Mouse (Mus musculus) ES-Bruce4 (cell line): ENCODE data around the gene Mast1. TPM values are rescaled to one million over a fixed set of nuclear protein-coding genes. Genes with fewer than 3 reads are reported as not detected.

ENCODE experiments used
- H3K27ac ChIP-seq: 2 replicates; pipeline ENCODE4 v1.5.1; 2012; ENCODE audit warnings: low read length, inconsistent platforms; ENCODE audit not compliant: insufficient read depth
- H3K27me3 ChIP-seq: 2 replicates; pipeline ENCODE4 v1.6.1; 2012; ENCODE audit warnings: mild to moderate bottlenecking, low read length, inconsistent platforms; ENCODE audit not compliant: control insufficient read depth, poor library complexity, insufficient read depth, severe bottlenecking
- H3K36me3 ChIP-seq: 2 replicates; pipeline ENCODE4 v1.6.1; 2012; ENCODE audit warnings: inconsistent platforms, mild to moderate bottlenecking, low read length, moderate library complexity; ENCODE audit not compliant: control insufficient read depth, poor library complexity, insufficient read depth, severe bottlenecking
- H3K4me1 ChIP-seq: one replicate; pipeline ENCODE4 v1.8.1; 2011; ENCODE audit warnings: low read length; ENCODE audit not compliant: control insufficient read depth, insufficient read depth
- H3K4me3 ChIP-seq: 2 replicates; pipeline ENCODE4 v1.5.1; 2011; ENCODE audit warnings: low read depth, mild to moderate bottlenecking, low read length
- H3K9ac ChIP-seq: 2 replicates; pipeline ENCODE4 v1.6.1; 2012; ENCODE audit warnings: low read depth, mild to moderate bottlenecking, inconsistent platforms; ENCODE audit not compliant: poor library complexity, severe bottlenecking
- H3K9me3 ChIP-seq: replicated peaks from 2 replicates; pipeline ENCODE4 v1.6.1; 2012; ENCODE audit warnings: mild to moderate bottlenecking, low read length, inconsistent platforms; ENCODE audit not compliant: control insufficient read depth, poor library complexity, insufficient read depth, severe bottlenecking
- CTCF ChIP-seq: IDR thresholded peaks from one replicate; pipeline ENCODE4 v1.8.1; 2011; ENCODE audit warnings: low read depth, low read length
- EP300 ChIP-seq: IDR thresholded peaks from 2 replicates; pipeline ENCODE4 v1.6.1; 2011; ENCODE audit warnings: low read depth, low read length; ENCODE audit not compliant: insufficient read depth
- POLR2A ChIP-seq: IDR thresholded peaks from one replicate; pipeline ENCODE4 v1.8.1; 2011; ENCODE audit warnings: low read length; ENCODE audit not compliant: insufficient read depth
- polyA plus RNA-seq: library from polyadenylated mRNA; stranded (reverse); fragments of >200 nt; gene quantifications from 2 replicates; pipeline ENCODE4 v1.2.4, GENCODE M21; 2011; ENCODE audit warnings: low read depth; ENCODE audit not compliant: missing spikeins, insufficient read depth, insufficient read length

Mast1 gene
- polyA plus RNA-seq, 1 experiment: 1.5 TPM

GRCm38 (mm10) chr8:84968650-84969049 is 31.5 kb upstream of the Mast1 start:
- Histone ChIP-seq H3K4me1 (peaks cover 4% of the 10 kb centered on the region), H3K4me3 (peak overlapping the region; percentile 72), H3K9me3 (no peaks in the 10 kb centered on the region), H3K27me3 (no peaks in the 10 kb centered on the region), H3K9ac (peak overlapping the region; percentile 82), H3K36me3 (peaks cover 20% of the 10 kb centered on the region), H3K27ac (peak overlapping the region; percentile 64)
- no peak for TF ChIP-seq EP300

DNA sequence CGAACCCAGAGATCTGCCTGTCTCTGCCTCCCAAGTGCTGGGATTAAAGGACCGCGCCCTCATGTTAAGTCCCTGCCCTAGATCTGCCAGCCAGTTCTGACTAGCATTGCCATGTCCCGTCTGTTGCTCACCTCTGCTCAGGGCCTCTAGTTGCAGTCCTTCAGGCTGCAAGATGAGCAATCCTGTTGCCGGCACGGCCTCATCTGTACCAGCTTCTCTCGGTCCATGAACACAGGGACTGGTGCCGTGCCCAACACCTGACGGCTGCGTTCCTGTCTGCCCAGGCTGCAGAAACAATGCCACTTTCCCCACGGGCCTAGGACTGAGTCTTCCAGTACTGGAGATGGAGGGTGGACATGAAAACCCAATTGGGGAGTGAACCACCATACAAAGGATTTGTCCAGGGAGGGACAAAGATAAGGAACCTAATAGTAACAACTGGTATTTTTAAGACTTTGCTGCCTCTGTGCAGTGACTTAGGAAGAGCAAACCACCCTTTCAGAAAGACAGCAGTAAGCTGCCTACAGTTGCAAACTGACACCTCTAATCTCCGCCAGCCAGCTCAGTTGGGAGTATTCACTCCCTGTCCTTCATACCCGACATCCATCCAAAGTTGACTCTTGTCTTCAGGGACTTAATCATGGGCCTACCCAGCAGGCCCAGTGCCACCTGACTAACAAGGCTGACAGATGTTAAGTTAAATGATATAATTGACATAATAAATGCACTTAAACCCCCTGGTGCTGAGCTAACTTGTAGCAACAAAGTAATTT is 30.6 kb upstream of the Mast1 start:
- Histone ChIP-seq H3K4me1 (peaks cover 4% of the 10 kb centered on the region), H3K9ac (no peak overlapping the region; the same call in 1 of the 2 replicates), H3K27ac (peak overlapping the region; percentile 5), H3K9me3 (no peaks in the 10 kb centered on the region), H3K4me3 (0 out of 2 replicates have a peak overlapping the region, but pooled peaks have one; percentile 0), H3K36me3 (peaks cover 19% of the 10 kb centered on the region), H3K27me3 (no peaks in the 10 kb centered on the region)
- no peak for TF ChIP-seq POLR2A
- TF ChIP-seq EP300: no peak
- TF ChIP-seq CTCF: no peak

GRCm38 (mm10) chr8:84966603-84967002 is 29.4 kb upstream of the Mast1 start:
- TF ChIP-seq CTCF: no peak
- no peak for TF ChIP-seq EP300
- no peak for TF ChIP-seq POLR2A
- Histone ChIP-seq H3K4me1 (peaks cover 4% of the 10 kb centered on the region), H3K36me3 (peaks cover 24% of the 10 kb centered on the region), H3K9ac (peak overlapping the region; percentile 45), H3K9me3 (no peaks in the 10 kb centered on the region), H3K27me3 (no peaks in the 10 kb centered on the region), H3K27ac (peak overlapping the region; percentile 90), H3K4me3 (peak overlapping the region; percentile 18)

GRCm38 (mm10) chr8:84965731-84966291 is 28.7 kb upstream of the Mast1 start:
- peak overlapping the region; percentile 63 for H3K27ac ChIP-seq
- H3K27me3 ChIP-seq: no peaks in the 10 kb centered on the region
- H3K36me3 ChIP-seq: peaks cover 24% of the 10 kb centered on the region
- no peaks in the 10 kb centered on the region for H3K9me3 ChIP-seq
- peak overlapping the region; percentile 90 for H3K4me3 ChIP-seq
- peak overlapping the region; percentile 80 for H3K9ac ChIP-seq
- peak; percentile 86 for TF ChIP-seq POLR2A
- no peak for TF ChIP-seq CTCF
- peaks cover 4% of the 10 kb centered on the region for H3K4me1 ChIP-seq

DNA sequence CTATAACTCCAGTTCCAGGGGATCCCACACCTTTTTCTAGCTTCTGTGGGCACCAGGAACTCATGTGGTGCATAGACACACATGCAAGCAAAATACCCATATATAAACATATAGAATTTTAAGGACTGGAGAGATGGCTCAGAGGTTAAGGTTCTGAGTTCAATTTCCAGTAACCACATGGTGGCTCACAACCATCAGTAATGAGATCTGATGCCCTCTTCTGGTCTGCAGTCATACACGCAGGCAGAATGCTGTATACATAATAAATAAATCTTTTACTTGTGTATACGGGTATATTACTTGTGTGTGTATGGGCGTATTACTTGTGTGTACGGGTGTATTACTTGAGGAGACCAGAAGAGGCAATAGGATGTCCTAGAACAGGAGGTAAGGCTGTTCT is 26.8 kb upstream of the Mast1 start:
- H3K27me3 ChIP-seq: no peaks in the 10 kb centered on the region
- H3K4me3 ChIP-seq: no peak overlapping the region
- no peak for TF ChIP-seq CTCF
- TF ChIP-seq POLR2A: no peak
- no peak for TF ChIP-seq EP300
- no peaks in the 10 kb centered on the region for H3K9me3 ChIP-seq
- H3K36me3 ChIP-seq: peaks cover 32% of the 10 kb centered on the region
- H3K27ac ChIP-seq: no peak overlapping the region
- peaks cover 4% of the 10 kb centered on the region for H3K4me1 ChIP-seq
- H3K9ac ChIP-seq: no peak overlapping the region

GRCm38 (mm10) chr8:84959811-84960210 is 22.7 kb upstream of the Mast1 start:
- TF ChIP-seq EP300 (no peak), POLR2A (no peak), CTCF (no peak)
- H3K36me3 ChIP-seq: peaks cover 45% of the 10 kb centered on the region
- H3K27ac ChIP-seq: no peak overlapping the region
- no peaks in the 10 kb centered on the region for H3K4me1 ChIP-seq
- H3K9ac ChIP-seq: no peak overlapping the region
- H3K27me3 ChIP-seq: no peaks in the 10 kb centered on the region
- no peaks in the 10 kb centered on the region for H3K9me3 ChIP-seq
- H3K4me3 ChIP-seq: no peak overlapping the region
